Mouse (Mus musculus): ENCODE results near the gene Tmed2.

DNA sequence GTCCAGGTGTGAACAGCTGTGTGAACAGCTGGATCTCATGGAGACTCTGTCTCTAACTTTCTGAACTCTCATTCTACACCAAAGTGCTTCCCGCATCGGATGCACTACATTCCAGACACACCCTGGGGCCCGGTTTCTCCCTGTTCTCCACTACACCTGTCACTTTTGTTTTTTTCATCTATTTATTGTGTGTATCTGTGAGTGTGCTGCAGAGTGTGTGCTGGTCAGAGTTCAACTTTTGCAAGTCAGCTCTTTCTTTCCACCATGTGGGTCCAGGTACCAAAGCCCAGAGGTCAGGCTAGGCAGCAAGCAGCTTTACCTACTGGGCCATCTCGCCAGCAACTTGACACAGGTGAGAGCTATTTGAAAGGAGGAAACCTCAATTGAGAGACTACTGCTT lies 35.3 kb upstream of the Tmed2 start:
- TF ChIP-seq TAL1 (IDR thresholded peaks at IDR 0.05; ENCODE audit: low read length), result no peak
- no peak for TF ChIP-seq GATA1 (IDR thresholded peaks at IDR 0.05; ENCODE audit: low read length)
